Mouse (Mus musculus) frontal cortex, postnatal 36 days (tissue): Measurements from ENCODE around the gene Bpifa3.
"Not testable (repeated sequence)": the region's sequence is repeated elsewhere in the genome, so short reads cannot be mapped to it uniquely, and the experiment has no call there.

ENCODE experiments used
- DNase-seq, 2 experiments: peaks; one replicate each; pipeline ENCODE4 v3.0.0; 2022; ENCODE audit warnings: low spot score in 2 of 2

Gene Bpifa3

DNA sequence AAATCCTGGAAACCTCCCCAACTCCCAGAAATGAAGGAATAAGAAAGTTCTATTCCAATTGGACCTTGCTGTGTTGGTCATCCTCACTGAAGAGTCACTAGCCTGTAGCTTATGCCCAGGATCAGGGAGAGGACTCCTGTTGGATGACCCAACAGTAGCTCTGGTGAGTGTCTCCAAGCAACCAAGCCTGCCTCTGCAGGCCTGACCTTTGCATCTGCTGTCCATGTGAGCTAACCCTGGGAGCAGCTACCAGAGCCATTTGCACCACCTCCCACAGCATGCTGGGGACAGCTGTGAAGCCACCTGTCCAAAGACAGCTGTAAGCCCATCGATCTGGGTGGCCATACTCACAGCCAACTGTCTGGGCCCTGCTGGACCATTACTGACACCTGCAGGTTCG is at the start of gene Bpifa3:
Gene Bpifa3 (plus strand): TSS at position 217 of the 400 bp plus-strand sequence.
- DNase-seq = no peak

DNA sequence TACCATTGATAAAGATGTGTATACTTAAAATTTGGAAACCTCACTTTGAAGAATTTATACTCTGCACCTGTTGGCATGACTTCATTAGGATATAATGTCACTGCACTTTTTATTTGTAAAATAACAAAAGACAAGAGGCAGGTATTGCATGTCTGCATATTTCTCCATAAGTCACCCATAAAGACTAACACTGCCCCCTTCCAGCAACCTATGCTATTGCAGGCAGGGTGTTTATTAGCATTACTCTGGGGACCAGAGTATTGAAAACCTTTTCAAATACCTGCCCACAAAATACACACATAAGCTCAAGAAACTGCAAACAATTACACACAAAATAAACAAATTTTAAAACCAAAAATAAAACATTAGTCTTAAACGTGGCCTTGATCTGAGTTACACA is 32.4 kb upstream of the Bpifa3 start:
- no peak for DNase-seq

DNA sequence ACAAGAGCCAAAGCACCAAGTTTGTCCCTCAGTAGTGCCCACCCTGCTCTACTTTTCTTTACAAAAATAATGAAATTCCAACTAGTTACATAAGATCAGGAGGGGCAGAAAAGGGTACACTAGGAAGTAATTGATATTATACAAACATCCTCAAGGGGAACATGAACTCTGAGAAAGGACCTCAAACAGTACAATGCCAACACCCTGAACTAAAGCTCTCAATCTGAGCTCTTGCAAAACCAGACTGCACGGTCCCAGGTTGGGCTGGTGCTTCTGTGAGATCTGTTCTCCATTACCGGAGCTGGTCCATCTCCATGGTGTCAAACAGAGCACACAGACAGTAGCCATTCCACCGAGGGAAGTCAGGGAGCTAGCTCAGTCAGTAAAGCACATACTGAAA is 12.8 kb upstream of the Bpifa3 start:
- no peak for DNase-seq

DNA sequence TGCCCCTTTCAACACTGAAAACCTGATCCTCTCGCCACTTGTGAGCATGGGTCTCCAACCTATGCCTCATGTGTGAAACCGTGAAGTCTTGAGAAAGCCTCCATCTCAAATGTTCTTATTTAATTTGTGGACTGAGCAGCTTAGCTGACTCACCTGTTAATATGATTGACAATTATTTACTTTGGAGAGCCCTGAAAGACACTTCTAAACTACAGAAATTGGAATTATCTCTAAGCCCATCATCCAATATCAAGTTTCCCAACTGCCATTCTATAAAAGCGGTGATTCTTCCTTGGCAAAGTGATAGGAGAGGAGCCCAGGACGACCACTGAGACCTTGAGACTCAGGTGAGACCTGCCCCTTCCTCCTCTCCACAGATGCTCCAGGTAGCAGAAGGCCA is 12.4 kb downstream of the Bpifa3 start, which contains the start of gene Bpifa1:
Gene Bpifa1 (plus strand): TSS at position 301 of the 400 bp plus-strand sequence.
- no peak for DNase-seq

DNA sequence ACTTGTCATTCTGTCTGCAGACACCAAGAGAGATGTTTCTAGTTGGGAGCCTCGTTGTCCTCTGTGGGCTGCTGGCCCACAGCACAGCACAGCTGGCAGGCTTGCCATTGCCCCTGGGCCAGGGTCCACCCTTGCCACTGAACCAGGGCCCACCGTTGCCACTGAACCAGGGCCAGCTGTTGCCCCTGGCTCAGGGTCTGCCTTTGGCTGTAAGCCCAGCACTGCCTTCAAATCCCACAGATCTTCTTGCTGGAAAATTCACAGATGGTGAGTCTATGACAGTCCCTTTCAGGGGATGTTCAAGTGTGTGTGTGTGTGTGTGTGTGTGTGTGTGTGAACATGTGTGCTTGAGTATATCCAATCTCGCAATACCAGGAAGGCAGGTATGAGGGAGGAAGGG is 13.6 kb downstream of the Bpifa3 start:
- no peak for DNase-seq

DNA sequence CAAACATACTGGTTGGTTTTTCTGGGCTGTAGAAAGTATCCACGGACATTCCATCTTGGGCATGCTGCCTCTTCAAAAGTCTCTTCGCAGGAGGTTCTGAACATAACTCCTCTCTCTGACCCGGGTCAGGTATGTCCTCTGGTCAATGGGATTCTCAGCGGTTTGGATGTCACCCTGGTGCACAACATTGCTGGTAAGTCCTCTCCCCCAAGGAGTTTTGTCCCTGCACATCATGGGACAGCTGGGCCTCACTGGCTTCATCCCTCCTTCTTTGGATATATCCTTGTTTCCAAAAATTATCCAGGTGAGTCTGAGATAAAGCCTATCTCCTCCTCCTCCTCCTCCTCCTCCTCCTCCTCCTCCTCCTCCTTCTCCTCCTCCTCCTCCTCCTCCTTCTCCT is 17.4 kb downstream of the Bpifa3 start:
- no peak for DNase-seq

DNA sequence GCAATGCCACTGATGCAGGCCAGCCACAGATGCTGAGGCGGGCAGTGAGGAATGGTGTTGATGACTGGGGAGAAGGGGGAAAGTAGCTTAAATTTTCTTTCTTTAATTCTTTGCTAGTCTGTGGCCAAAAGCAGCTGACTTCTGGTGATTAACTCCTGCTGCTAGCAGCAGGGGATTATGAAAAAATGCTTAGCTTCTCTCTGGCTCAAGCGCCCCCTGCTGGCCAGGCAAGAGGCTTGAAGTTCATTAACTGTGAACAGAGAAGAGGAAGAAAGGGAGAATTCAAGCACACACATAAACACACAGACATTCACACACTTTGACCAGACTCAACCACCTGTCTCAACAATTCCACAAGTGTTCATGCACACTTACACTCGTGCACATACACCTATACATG is 28.3 kb downstream of the Bpifa3 start:
- peak; percentile 28 to 32 for DNase-seq

DNA sequence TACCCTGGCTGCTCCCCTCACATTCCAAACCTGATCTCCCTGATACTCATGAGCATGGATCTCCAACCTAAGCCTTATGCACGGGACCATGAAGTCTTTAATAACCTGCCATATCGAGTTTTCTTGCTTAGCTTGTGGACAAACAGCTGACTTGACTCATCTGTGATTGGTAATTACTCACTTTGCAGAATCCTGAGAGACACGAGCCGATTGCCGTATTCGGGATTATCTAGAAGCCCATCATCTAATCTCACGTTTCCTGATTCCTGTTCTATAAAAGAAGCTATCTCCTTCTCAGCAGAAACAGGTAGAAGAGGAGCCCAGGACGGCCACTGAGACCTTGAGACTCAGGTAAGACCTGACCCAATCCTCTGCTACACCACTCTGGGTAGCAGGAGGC is 32.2 kb downstream of the Bpifa3 start, which contains the start of gene Bpifa5:
Gene Bpifa5 (plus strand): TSS at position 301 of the 400 bp plus-strand sequence.
- DNase-seq = no peak

DNA sequence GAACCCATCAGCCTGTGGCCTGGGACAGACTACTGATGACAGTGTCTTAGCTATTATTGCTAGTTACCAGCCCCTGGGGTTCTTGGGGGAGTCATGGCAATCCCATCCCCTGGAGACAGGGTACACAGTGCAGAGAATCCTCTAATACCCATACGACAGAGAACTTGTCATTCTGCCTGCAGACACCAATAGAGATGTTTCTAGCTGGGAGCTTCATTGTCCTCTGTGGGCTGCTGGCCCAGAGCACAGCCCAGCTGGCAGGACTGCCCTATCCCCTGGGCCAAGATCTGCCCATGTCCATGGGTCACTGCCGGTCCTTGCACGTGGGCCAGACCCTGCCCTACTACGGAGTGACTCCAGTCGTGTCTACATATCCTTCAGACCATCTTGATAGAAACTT is 33.2 kb downstream of the Bpifa3 start:
- no peak for DNase-seq

DNA sequence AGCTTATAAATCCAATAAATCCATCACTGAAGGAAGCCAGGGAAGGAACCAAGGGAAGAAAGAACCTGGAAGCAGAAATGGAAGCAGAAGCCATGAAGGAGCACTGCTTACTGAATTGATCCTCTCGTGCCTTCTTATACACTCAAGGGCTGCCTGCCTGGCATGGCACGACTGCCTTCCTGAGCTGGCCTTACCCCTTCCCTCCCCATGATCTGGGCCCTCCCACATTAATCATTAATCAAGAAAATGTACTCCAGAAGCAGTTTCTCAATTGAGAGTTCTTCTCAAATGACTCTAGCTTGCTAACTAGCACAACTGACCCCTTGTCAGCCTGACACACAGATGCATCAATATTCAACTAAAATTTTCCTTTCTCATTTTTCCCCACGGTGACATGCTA is 39.0 kb downstream of the Bpifa3 start:
- no peak for DNase-seq

DNA sequence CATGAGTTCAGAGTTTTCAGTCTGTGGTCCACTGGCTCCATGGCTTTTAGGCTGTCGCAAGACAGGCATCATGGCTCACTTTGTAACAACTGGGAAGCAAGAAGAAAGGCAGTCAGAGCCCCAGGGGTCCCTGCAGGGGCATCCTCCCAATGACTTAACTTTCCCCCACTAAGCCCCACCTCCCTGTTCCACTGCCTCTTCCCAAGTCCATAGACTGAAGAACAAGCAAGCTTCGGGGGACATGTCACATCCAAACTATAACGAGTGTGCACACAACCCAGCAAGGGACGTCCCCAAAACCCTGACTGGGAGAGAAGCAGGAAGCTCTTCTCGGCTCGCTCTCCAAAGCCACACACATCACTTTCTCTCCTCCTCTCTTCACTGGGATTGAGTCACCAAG is 41.5 kb downstream of the Bpifa3 start:
- DNase-seq = no peak

DNA sequence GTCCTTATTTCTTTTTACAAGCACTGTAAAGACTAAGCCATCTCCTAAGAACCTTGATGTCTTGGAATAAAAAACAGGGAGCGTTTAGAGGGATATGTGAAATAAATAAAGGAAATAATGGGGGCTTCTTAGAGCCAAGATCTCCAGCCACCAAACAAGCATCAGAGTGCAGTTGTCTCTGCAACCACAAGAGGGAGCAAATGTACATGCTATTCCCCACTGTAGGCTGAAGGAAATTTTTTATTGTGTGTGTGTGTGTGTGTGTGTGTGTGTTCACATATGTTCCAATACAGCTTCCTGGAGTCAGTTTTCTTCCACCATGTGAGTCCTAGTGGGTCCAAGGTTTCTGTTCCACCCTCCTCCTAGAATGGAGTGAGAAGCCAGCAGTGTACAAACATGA is 43.2 kb downstream of the Bpifa3 start:
- peak; percentile 25 to 52 for DNase-seq

DNA sequence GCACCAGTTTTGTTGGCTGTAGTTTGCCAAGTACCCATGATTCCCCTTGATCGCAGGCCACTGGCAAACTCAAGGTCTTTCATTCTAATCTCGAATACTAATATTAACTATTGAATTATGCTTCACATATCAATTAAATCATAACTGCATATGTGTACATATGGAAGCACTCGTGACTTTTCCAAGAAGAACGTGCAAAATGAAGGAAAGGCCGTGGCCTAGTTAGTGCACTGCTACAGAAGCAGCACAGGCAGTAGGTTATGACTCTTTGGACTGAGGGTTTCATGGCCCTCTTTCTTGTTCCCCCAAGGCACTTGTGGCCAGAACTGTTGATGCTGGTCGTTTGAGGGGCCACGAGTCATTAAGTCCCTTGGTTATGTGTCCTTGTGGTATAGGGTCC is 51.8 kb downstream of the Bpifa3 start:
- not testable (repeated sequence) for DNase-seq

DNA sequence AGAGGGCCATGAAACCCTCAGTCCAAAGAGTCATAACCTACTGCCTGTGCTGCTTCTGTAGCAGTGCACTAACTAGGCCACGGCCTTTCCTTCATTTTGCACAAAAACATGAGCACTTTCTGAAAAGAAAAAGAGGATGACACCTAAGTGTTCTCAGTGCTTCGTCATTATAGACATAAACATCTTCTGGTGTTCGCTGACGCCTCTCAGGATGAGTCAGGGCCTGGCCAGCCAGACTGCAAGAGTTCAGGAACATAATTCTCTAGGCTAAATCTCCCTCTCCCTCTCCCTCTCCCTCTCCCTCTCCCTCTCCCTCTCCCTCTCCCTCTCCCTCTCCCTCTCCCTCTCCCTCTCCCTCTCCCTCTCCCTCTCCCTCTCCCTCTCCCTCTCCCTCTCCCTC is 52.9 kb downstream of the Bpifa3 start:
- DNase-seq = peak in 1 of 2 experiments; percentile 34

DNA sequence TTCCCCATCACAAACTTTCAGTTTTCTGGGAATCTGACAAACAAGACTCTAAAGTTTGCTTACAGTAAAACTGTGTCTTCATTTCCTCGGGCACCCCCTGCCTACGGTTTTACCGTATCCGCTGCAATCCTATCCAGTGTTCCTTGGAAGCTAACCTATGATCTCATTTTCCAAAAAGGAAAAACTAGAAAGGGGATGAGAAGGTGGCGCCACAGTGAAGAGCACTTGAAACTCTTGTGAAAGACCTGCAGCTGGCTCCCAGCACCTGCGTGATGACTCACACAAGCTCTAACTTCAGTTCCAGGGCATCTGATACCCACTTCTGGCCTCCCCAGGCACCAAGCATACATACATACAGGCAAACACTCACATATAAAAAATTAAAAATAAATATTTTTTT is 55.2 kb downstream of the Bpifa3 start:
- no peak for DNase-seq

DNA sequence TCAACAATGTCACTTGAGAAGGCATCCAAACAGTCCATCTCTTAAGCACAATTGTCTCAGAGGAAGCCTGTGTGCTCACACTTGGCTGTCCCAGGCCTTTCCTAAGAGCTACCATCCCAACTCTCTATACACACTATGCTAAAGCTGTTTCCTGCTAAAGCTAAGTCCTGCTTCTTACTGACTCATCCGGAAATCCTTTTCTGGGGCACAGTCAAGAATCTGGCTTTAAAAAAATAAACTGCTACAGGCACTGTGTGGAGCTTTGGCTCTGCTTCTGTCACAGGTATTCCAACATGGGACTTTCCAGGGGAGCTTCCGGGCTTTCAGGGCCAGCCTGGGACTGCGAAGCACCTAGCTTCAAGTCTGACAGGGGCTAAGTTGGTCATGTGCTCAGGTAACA is 55.6 kb downstream of the Bpifa3 start:
- no peak for DNase-seq

DNA sequence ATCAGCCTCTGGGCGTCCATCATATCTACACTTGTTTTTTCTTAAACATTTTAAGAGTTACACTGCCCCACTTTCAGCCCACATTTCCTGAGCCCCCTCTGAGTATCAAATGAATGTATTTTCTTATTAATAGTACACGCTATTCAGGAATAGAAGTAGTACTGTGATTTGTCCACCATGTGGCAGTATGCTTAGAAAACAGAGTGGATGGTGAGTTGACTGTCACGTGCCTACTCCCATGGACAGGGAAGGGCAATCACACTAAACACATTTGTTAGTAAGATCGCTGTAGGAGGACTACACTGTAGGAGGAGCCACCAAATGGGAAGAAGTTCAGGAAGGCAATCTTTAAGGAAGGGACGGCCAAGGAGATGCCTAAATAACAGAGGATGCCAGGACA is 57.3 kb downstream of the Bpifa3 start:
- no peak for DNase-seq
